Mouse (Mus musculus) lung, postnatal 25 days (tissue): ENCODE results near the gene Tcirg1.
A peak's percentile ranks its signal among the peaks of the same experiment; 100 is the strongest.

Experiments used
- DNase-seq: peaks from one replicate; pipeline ENCODE4 v3.0.0; 2022; ENCODE audit warnings: low spot score

Gene Tcirg1

DNA sequence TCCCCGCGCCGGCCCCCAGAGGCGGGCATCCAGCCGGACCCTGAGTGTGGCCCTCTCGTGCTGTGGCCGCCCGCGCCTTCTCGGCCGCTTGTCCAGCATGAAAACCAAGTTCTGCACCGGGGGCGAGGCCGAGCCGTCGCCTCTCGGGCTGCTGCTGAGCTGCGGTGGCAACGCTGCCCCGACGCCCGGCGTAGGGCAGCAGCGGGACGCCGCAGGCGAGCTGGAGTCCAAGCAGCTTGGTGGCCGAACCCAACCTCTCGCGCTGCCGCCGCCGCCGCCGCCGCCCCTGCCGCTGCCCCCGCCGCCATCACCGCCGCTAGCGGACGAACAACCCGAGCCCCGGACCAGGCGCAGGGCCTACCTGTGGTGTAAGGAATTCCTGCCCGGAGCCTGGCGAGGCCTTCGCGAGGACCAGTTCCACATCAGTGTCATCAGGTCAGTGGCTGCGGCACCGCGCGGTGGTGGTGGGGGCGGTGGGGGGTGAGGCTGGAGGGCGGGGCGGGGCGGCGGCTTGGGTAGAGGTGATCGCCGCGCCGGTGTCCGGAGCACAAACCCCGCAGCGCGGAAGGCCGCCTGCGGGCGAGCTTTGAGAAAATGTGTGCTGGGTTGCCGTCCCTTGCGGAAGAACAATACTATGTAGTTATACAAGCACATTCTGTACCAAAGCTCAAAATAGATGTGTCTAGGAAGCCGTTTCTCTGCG is 54.8 kb downstream of the Tcirg1 start:
- peak; percentile 27 for DNase-seq

DNA sequence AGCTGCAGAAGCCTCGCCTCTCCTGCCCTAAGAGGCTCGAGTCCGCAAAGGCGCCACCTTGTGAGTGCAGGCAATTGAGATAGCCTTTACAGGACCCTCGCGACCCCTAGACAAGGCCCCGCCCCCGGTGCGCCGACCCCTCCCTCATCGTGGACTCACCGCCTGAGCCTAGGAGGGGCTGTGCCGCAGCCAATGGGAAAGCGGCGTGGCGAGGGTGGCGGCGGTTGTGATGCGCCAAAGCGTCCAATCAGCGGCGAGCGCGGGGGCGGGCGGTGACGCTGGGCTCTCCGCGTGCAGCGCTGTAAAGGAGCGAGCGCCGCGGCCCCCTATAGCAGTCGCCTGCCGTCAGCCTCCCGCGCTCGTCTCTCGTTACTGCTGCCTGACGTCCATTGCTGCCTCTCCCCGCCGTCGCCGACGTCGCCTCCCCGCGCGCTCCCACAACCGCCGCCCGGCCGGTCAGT is 55.4 kb downstream of the Tcirg1 start, which contains the start of gene Chka:
Chka (plus strand) TSS at position 272 of the 461 bp plus-strand sequence.
- DNase-seq = peak; percentile 97

- DNase-seq = peak; percentile 44
Observed at GRCm38 (mm10) chr19:3850847-3851469, 56.0 kb downstream of the Tcirg1 start.

GRCm38 (mm10) chr19:3850076-3850475 is 56.9 kb downstream of the Tcirg1 start:
- DNase-seq = no peak

DNA sequence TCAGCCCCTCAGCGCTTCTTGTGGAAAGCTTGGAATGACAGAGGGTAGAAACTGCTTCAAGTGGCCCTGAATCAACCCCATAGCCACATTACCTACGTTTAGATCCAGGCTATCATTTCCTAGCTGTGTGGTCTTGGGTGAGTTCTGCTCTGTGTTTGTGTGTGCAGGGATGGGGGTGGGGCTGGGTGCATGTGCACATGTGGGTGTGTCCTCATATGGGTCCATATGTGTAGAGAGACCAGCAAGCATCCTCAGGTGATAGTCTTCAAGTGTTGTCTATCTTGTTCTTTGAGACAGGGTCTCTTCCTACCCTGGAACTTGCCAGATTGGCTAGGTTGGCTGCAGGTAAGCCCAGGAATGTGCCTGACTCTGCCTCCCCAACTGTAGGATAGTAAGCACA is 57.7 kb downstream of the Tcirg1 start:
- DNase-seq = no peak

GRCm38 (mm10) chr19:3848207-3848808 is 58.6 kb downstream of the Tcirg1 start:
- DNase-seq = no peak

DNA sequence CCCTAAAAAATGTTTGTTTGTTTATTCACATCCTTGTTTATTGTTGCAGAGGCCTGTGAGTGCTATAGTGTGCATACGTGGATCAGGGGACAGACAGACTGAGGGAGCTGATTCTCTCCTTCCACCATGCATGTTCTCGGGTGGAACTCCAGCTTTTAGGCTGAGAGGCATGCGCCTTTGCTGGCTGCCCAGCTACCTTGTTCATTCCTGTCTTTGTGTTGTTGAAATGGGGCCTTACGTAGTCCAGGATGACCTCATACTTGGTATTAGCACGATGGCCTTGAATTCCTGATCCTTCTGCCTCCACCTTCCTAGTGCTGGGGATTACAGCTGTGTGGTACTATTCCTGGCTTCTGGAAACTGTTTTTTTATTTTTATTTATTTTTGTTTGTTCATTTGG is 59.2 kb downstream of the Tcirg1 start:
- DNase-seq = no peak

DNA sequence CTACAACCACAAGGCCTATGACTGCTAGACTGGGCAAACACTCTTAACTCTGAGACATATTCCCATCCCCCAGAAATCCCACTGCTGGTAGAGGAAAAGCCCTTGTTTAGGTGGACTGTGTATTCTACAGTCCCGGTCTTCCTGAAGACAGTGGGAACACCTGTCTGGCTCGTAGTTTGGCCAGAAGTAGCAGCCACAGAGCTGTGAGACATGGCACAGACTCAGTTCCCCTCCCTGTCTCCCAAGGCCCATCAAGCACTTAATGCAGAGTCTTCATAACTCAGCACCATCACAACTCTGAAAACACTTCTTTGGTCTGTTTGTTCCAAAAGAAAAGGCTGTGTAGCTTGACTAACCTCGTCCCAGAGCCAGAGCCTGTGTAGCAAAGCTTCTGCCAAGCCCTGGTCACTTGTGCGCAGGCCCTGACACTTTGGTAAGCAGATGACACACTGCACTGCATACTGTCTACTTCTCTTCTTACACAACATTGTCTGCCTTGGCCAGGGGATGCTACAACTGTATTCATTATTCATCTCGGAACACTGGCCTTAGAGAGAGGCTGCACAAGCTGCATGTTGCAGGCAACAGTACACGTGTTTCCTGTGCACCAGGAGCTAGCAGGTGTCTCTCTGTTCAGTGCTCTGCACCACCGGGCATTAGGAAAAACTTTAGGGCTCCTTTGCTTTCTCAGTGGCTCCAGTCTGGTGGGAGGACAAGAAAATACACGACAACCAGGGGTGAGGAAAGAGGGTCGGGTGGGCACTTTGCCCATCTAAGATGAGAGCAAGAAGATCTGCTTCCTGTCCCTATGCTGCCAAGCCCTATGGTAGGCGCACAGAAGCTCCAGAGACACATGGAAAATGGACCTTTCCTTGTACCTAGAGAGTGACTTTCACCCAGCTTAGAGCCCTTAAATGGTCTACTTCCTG is 60.0 kb downstream of the Tcirg1 start:
- DNase-seq = no peak
